Mouse (Mus musculus) ES-E14 (cell line): Measurements from ENCODE around the gene Abcc2.

ENCODE experiments used
- CHD2 ChIP-seq: IDR thresholded peaks from 2 replicates; pipeline ENCODE4 v1.6.1; 2014; ENCODE audit warnings: mild to moderate bottlenecking, low read depth, low read length, inconsistent platforms
- HCFC1 ChIP-seq: IDR thresholded peaks from 2 replicates; pipeline ENCODE4 v1.6.1; 2012; ENCODE audit warnings: low read length, inconsistent platforms, borderline replicate concordance; ENCODE audit not compliant: insufficient read depth

DNA sequence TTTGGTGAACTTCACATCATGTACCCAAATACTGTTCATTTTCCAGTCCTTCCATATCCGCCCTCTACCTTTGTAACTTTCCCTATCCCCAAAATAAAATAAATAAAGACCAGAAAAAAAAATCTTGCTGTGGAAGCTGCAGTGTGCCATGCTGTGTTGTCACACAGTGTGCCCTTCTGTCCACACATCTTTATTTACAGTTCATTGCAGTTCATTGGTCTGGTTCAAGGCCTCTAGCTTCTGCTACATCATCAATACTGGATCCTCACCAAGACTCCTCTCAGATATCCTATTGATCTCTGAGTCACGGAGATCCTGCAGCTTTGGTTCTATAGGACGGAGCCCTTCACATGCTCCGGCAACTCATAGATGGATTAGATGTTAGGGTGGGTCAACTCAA lies 10.5 kb downstream of the Abcc2 start:
- TF ChIP-seq CHD2 = no peak
- no peak for TF ChIP-seq HCFC1
